Mouse (Mus musculus): ENCODE data around the gene Tspan5. TPM values are rescaled to one million over a fixed set of nuclear protein-coding genes. Genes with fewer than 3 reads are reported as not detected.

Tspan5 gene
- polyA plus RNA-seq, 1 experiment: 22.2 TPM

- H3K36me3 ChIP-seq (ENCODE audit: control insufficient read depth, insufficient read depth, low read length, poor library complexity, severe bottlenecking): no peaks in the 10 kb centered on the region
- H3K9ac ChIP-seq (ENCODE audit: low read depth, poor library complexity, severe bottlenecking): no peak overlapping the region
- no peaks in the 10 kb centered on the region for H3K27me3 ChIP-seq (ENCODE audit: control insufficient read depth, insufficient read depth, low read length, poor library complexity, severe bottlenecking)
- H3K27ac ChIP-seq (ENCODE audit: insufficient read depth, low read length): no peak overlapping the region
- H3K9me3 ChIP-seq (replicated peaks; ENCODE audit: control insufficient read depth, insufficient read depth, low read length, poor library complexity, severe bottlenecking): no peaks in the 10 kb centered on the region
- H3K4me1 ChIP-seq (ENCODE audit: control insufficient read depth, insufficient read depth, low read length): no peaks in the 10 kb centered on the region
- TF ChIP-seq CTCF (IDR thresholded peaks at IDR 0.05; ENCODE audit: low read depth, low read length): no peak
- TF ChIP-seq EP300 (IDR thresholded peaks at IDR 0.05; ENCODE audit: insufficient read depth, low read depth, low read length): no peak
- no peak for TF ChIP-seq POLR2A (IDR thresholded peaks at IDR 0.05; ENCODE audit: insufficient read depth, low read length)
- no peak overlapping the region for H3K4me3 ChIP-seq (ENCODE audit: low read depth, low read length)
Observed at GRCm38 (mm10) chr3:138841288-138841687, 99.3 kb downstream of the Tspan5 start.

- Histone ChIP-seq H3K27ac (ENCODE audit: insufficient read depth, low read length) (no peak overlapping the region), H3K4me3 (ENCODE audit: low read depth, low read length) (no peak overlapping the region), H3K9me3 (replicated peaks; ENCODE audit: control insufficient read depth, insufficient read depth, low read length, poor library complexity, severe bottlenecking) (no peaks in the 10 kb centered on the region), H3K4me1 (ENCODE audit: control insufficient read depth, insufficient read depth, low read length) (no peaks in the 10 kb centered on the region), H3K27me3 (ENCODE audit: control insufficient read depth, insufficient read depth, low read length, poor library complexity, severe bottlenecking) (no peaks in the 10 kb centered on the region), H3K9ac (ENCODE audit: low read depth, poor library complexity, severe bottlenecking) (no peak overlapping the region), H3K36me3 (ENCODE audit: control insufficient read depth, insufficient read depth, low read length, poor library complexity, severe bottlenecking) (no peaks in the 10 kb centered on the region)
- TF ChIP-seq EP300 (IDR thresholded peaks at IDR 0.05; ENCODE audit: insufficient read depth, low read depth, low read length) (no peak), CTCF (IDR thresholded peaks at IDR 0.05; ENCODE audit: low read depth, low read length) (no peak), POLR2A (IDR thresholded peaks at IDR 0.05; ENCODE audit: insufficient read depth, low read length) (no peak)
Observed at GRCm38 (mm10) chr3:138843180-138843579, 101.2 kb downstream of the Tspan5 start.

GRCm38 (mm10) chr3:138843641-138844040, 101.6 kb downstream of the Tspan5 start:
- H3K9me3 ChIP-seq (replicated peaks; ENCODE audit: control insufficient read depth, insufficient read depth, low read length, poor library complexity, severe bottlenecking): no peaks in the 10 kb centered on the region
- H3K27ac ChIP-seq (ENCODE audit: insufficient read depth, low read length): no peak overlapping the region
- H3K27me3 ChIP-seq (ENCODE audit: control insufficient read depth, insufficient read depth, low read length, poor library complexity, severe bottlenecking): no peaks in the 10 kb centered on the region
- no peaks in the 10 kb centered on the region for H3K4me1 ChIP-seq (ENCODE audit: control insufficient read depth, insufficient read depth, low read length)
- no peak overlapping the region for H3K4me3 ChIP-seq (ENCODE audit: low read depth, low read length)
- no peak for TF ChIP-seq CTCF (IDR thresholded peaks at IDR 0.05; ENCODE audit: low read depth, low read length)
- TF ChIP-seq EP300 (IDR thresholded peaks at IDR 0.05; ENCODE audit: insufficient read depth, low read depth, low read length): no peak
- no peak for TF ChIP-seq POLR2A (IDR thresholded peaks at IDR 0.05; ENCODE audit: insufficient read depth, low read length)
- no peak overlapping the region for H3K9ac ChIP-seq (ENCODE audit: low read depth, poor library complexity, severe bottlenecking)
- H3K36me3 ChIP-seq (ENCODE audit: control insufficient read depth, insufficient read depth, low read length, poor library complexity, severe bottlenecking): no peaks in the 10 kb centered on the region

GRCm38 (mm10) chr3:138845820-138846219, 103.8 kb downstream of the Tspan5 start:
- Histone ChIP-seq H3K27ac (ENCODE audit: insufficient read depth, low read length) (no peak overlapping the region), H3K4me3 (ENCODE audit: low read depth, low read length) (no peak overlapping the region), H3K36me3 (ENCODE audit: control insufficient read depth, insufficient read depth, low read length, poor library complexity, severe bottlenecking) (no peaks in the 10 kb centered on the region), H3K9me3 (replicated peaks; ENCODE audit: control insufficient read depth, insufficient read depth, low read length, poor library complexity, severe bottlenecking) (no peaks in the 10 kb centered on the region), H3K27me3 (ENCODE audit: control insufficient read depth, insufficient read depth, low read length, poor library complexity, severe bottlenecking) (no peaks in the 10 kb centered on the region), H3K4me1 (ENCODE audit: control insufficient read depth, insufficient read depth, low read length) (no peaks in the 10 kb centered on the region), H3K9ac (ENCODE audit: low read depth, poor library complexity, severe bottlenecking) (no peak overlapping the region)
- TF ChIP-seq CTCF (IDR thresholded peaks at IDR 0.05; ENCODE audit: low read depth, low read length) (no peak), POLR2A (IDR thresholded peaks at IDR 0.05; ENCODE audit: insufficient read depth, low read length) (no peak), EP300 (IDR thresholded peaks at IDR 0.05; ENCODE audit: insufficient read depth, low read depth, low read length) (no peak)

GRCm38 (mm10) chr3:138847809-138848208, 105.8 kb downstream of the Tspan5 start:
- no peaks in the 10 kb centered on the region for H3K36me3 ChIP-seq (ENCODE audit: control insufficient read depth, insufficient read depth, low read length, poor library complexity, severe bottlenecking)
- TF ChIP-seq CTCF (IDR thresholded peaks at IDR 0.05; ENCODE audit: low read depth, low read length) (no peak), EP300 (IDR thresholded peaks at IDR 0.05; ENCODE audit: insufficient read depth, low read depth, low read length) (no peak), POLR2A (IDR thresholded peaks at IDR 0.05; ENCODE audit: insufficient read depth, low read length) (no peak)
- no peaks in the 10 kb centered on the region for H3K27me3 ChIP-seq (ENCODE audit: control insufficient read depth, insufficient read depth, low read length, poor library complexity, severe bottlenecking)
- H3K9me3 ChIP-seq (replicated peaks; ENCODE audit: control insufficient read depth, insufficient read depth, low read length, poor library complexity, severe bottlenecking): no peaks in the 10 kb centered on the region
- no peak overlapping the region for H3K27ac ChIP-seq (ENCODE audit: insufficient read depth, low read length)
- H3K4me3 ChIP-seq (ENCODE audit: low read depth, low read length): no peak overlapping the region
- H3K9ac ChIP-seq (ENCODE audit: low read depth, poor library complexity, severe bottlenecking): no peak overlapping the region
- H3K4me1 ChIP-seq (ENCODE audit: control insufficient read depth, insufficient read depth, low read length): no peaks in the 10 kb centered on the region

- H3K27ac ChIP-seq (ENCODE audit: insufficient read depth, low read length): no peak overlapping the region
- H3K4me3 ChIP-seq (ENCODE audit: low read depth, low read length): no peak overlapping the region
Observed at GRCm38 (mm10) chr3:138849755-138850301, 107.8 kb downstream of the Tspan5 start.

More at GRCm38 (mm10) chr3:138849755-138850301, 107.8 kb downstream of the Tspan5 start:
- no peaks in the 10 kb centered on the region for H3K36me3 ChIP-seq (ENCODE audit: control insufficient read depth, insufficient read depth, low read length, poor library complexity, severe bottlenecking)
- no peaks in the 10 kb centered on the region for H3K27me3 ChIP-seq (ENCODE audit: control insufficient read depth, insufficient read depth, low read length, poor library complexity, severe bottlenecking)
- no peak overlapping the region for H3K9ac ChIP-seq (ENCODE audit: low read depth, poor library complexity, severe bottlenecking)
- H3K4me1 ChIP-seq (ENCODE audit: control insufficient read depth, insufficient read depth, low read length): no peaks in the 10 kb centered on the region
- no peaks in the 10 kb centered on the region for H3K9me3 ChIP-seq (replicated peaks; ENCODE audit: control insufficient read depth, insufficient read depth, low read length, poor library complexity, severe bottlenecking)
- no peak for TF ChIP-seq EP300 (IDR thresholded peaks at IDR 0.05; ENCODE audit: insufficient read depth, low read depth, low read length)
- TF ChIP-seq POLR2A (IDR thresholded peaks at IDR 0.05; ENCODE audit: insufficient read depth, low read length): no peak
- TF ChIP-seq CTCF (IDR thresholded peaks at IDR 0.05; ENCODE audit: low read depth, low read length): no peak

All from ES-Bruce4 (cell line).